Mouse (Mus musculus) myocyte (in vitro differentiated cells): ENCODE measurements around the gene Bnip2. TPM values are rescaled to one million over a fixed set of nuclear protein-coding genes. Genes with fewer than 3 reads are reported as not detected.
A peak's percentile ranks its signal among the peaks of the same experiment; 100 is the strongest.

Experiments
- H3K27me3 ChIP-seq: one replicate; pipeline ENCODE4 v1.6.1; 2011; ENCODE audit not compliant: control insufficient read depth, insufficient read depth, insufficient read length
- H3K36me3 ChIP-seq: one replicate; pipeline ENCODE4 v1.6.1; 2011; ENCODE audit not compliant: control insufficient read depth, insufficient read depth
- H3K4me2 ChIP-seq: one replicate; pipeline ENCODE4 v1.6.1; 2011; ENCODE audit warnings: low read depth, control low read depth
- H3K4me3 ChIP-seq: one replicate; pipeline ENCODE4 v1.5.1; 2011; ENCODE audit warnings: mild to moderate bottlenecking, control low read depth, moderate library complexity
- H3K79me2 ChIP-seq: one replicate; pipeline ENCODE4 v1.6.1; 2011; ENCODE audit not compliant: control insufficient read depth, insufficient read depth
- H3ac ChIP-seq: one replicate; pipeline ENCODE4 v1.6.1; 2011; ENCODE audit not compliant: control insufficient read depth, insufficient read length
- CEBPB ChIP-seq: IDR thresholded peaks from 2 replicates; pipeline ENCODE4 v1.6.1; 2011; ENCODE audit warnings: mild to moderate bottlenecking, moderate library complexity; ENCODE audit not compliant: poor library complexity, insufficient read depth, severe bottlenecking
- E2F4 ChIP-seq: IDR thresholded peaks from one replicate; pipeline ENCODE4 v1.6.1; 2011; ENCODE audit warnings: mild to moderate bottlenecking, control low read depth, moderate library complexity; ENCODE audit not compliant: insufficient read depth
- MAX ChIP-seq: IDR thresholded peaks from one replicate; pipeline ENCODE4 v1.6.1; 2011; ENCODE audit warnings: low read depth, mild to moderate bottlenecking, control low read depth
- MYOD1 ChIP-seq, 3 experiments: IDR thresholded peaks; one replicate each; pipeline ENCODE4 v1.6.1; 2011; ENCODE audit warnings: control low read depth in 2 of 3, low read depth in 2 of 3, mild to moderate bottlenecking in 2 of 3, moderate library complexity in 1 of 3; ENCODE audit not compliant: insufficient read length in 2 of 3, control insufficient read depth in 1 of 3
- MYOG ChIP-seq, 3 experiments: IDR thresholded peaks; one replicate each; pipeline ENCODE4 v1.6.1; 2011; ENCODE audit warnings: control low read depth in 2 of 3, low read depth in 2 of 3, mild to moderate bottlenecking in 2 of 3; ENCODE audit not compliant: insufficient read length in 2 of 3, control insufficient read depth in 1 of 3, insufficient read depth in 1 of 3
- POLR2A ChIP-seq: IDR thresholded peaks from one replicate; pipeline ENCODE4 v1.6.1; 2011; ENCODE audit warnings: low read depth, mild to moderate bottlenecking, control low read depth, moderate library complexity; ENCODE audit not compliant: insufficient read length
- POLR2AphosphoS2 ChIP-seq: IDR thresholded peaks from one replicate; pipeline ENCODE4 v1.6.1; 2011; ENCODE audit warnings: low read depth, control low read depth; ENCODE audit not compliant: insufficient read length
- REST ChIP-seq: IDR thresholded peaks from one replicate; pipeline ENCODE4 v1.6.1; 2011; ENCODE audit warnings: mild to moderate bottlenecking, control low read depth, moderate library complexity; ENCODE audit not compliant: insufficient read depth, insufficient read length
- SRF ChIP-seq: IDR thresholded peaks from one replicate; pipeline ENCODE4 v1.6.1; 2011; ENCODE audit warnings: low read depth; ENCODE audit not compliant: control insufficient read depth, insufficient read length
- TCF12 ChIP-seq: IDR thresholded peaks from one replicate; pipeline ENCODE4 v1.6.1; 2011; ENCODE audit warnings: mild to moderate bottlenecking, control low read depth; ENCODE audit not compliant: poor library complexity, insufficient read depth, severe bottlenecking
- TCF3 ChIP-seq: IDR thresholded peaks from one replicate; pipeline ENCODE4 v1.6.1; 2011; ENCODE audit warnings: low read depth, control low read depth; ENCODE audit not compliant: insufficient read length
- USF1 ChIP-seq: IDR thresholded peaks from one replicate; pipeline ENCODE4 v1.6.1; 2011; ENCODE audit warnings: low read depth, mild to moderate bottlenecking, control low read depth, moderate library complexity
- polyA plus RNA-seq: library from polyadenylated mRNA; unstranded; fragments of >200 nt; fragmentation: generic; extraction: Trizol; gene quantifications from one replicate; pipeline ENCODE4 v1.2.1, GENCODE M21; 2012; ENCODE audit warnings: missing spikeins

Bnip2 gene
- polyA plus RNA-seq, 1 experiment, result 96.8 TPM

DNA sequence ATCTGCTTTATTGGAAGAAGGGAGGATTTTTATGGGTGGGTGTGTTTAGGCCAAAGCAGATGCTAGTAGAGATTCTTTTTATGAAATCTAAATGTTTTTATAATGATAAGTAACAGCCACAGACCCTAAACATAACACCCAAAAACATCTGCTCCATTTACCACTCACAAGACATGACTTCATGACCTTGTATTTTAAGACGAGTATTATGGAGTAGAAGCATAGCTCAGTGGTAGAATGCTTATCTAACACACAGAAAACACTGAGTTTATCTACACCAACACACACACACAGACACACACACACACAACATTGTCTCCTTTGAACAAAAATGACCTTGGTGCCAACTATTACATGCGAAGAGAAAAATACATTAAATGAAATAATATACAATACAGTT, 55.6 kb downstream of the Bnip2 start:
- no peak overlapping the region for H3K4me3 ChIP-seq
- no peak overlapping the region for H3ac ChIP-seq
- no peaks in the 10 kb centered on the region for H3K36me3 ChIP-seq
- H3K79me2 ChIP-seq, result no peaks in the 10 kb centered on the region
- TF ChIP-seq TCF12, result no peak
- TF ChIP-seq POLR2AphosphoS2, result no peak
- no peak for TF ChIP-seq SRF
- TF ChIP-seq USF1, result no peak
- no peak for TF ChIP-seq TCF3
- TF ChIP-seq MYOD1 (IDR thresholded peaks at IDR 0.05; ENCODE audit: control insufficient read depth in 1 of 3, insufficient read length in 2 of 3, low read depth in 2 of 3), result no peak
- no peak for TF ChIP-seq POLR2A
- TF ChIP-seq REST, result no peak
- TF ChIP-seq CEBPB, result no peak
- no peak for TF ChIP-seq MYOG (IDR thresholded peaks at IDR 0.05; ENCODE audit: control insufficient read depth in 1 of 3, insufficient read depth in 1 of 3, insufficient read length in 2 of 3, low read depth in 2 of 3)
- TF ChIP-seq E2F4, result no peak
- TF ChIP-seq MAX, result no peak
- H3K4me2 ChIP-seq, result no peak overlapping the region
- H3K27me3 ChIP-seq, result no peaks in the 10 kb centered on the region

- Histone ChIP-seq H3K79me2 (no peaks in the 10 kb centered on the region), H3K4me3 (no peak overlapping the region), H3ac (no peak overlapping the region), H3K4me2 (no peak overlapping the region), H3K27me3 (no peaks in the 10 kb centered on the region), H3K36me3 (no peaks in the 10 kb centered on the region)
- TF ChIP-seq TCF3 (no peak), MYOD1 (IDR thresholded peaks at IDR 0.05; ENCODE audit: control insufficient read depth in 1 of 3, insufficient read length in 2 of 3, low read depth in 2 of 3) (peak in 1 of 3 experiments; percentile 14)
These were observed 57.0 kb downstream of the Bnip2 start for GRCm38 (mm10) chr9:70046255-70046654.

DNA sequence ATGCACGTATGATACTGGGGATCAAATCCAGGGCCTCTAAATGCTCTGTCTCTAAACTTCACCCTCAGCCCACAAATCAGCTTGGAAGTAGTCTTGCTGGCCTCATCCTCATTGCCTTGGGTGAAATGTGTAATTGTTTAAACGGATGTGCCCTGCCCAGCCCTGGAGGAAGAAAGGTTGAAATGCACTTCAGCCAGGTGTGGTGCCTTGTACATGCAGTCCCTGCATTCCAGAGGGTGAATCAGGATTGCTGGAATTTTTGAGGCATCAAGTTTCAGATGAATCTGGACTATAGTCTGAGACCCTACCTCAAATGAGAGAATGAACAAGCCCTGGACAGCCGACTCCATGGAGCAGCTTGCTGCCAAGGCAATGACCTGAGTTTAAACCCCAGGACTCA, 58.6 kb downstream of the Bnip2 start:
- Histone ChIP-seq H3K36me3 (no peaks in the 10 kb centered on the region), H3K4me3 (no peak overlapping the region), H3K79me2 (no peaks in the 10 kb centered on the region), H3K4me2 (peak overlapping the region; percentile 79), H3K27me3 (no peaks in the 10 kb centered on the region), H3ac (no peak overlapping the region)
- TF ChIP-seq POLR2A (no peak), TCF3 (no peak), CEBPB (no peak), SRF (no peak), MAX (no peak), TCF12 (no peak), MYOG (IDR thresholded peaks at IDR 0.05; ENCODE audit: control insufficient read depth in 1 of 3, insufficient read depth in 1 of 3, insufficient read length in 2 of 3, low read depth in 2 of 3) (no peak), REST (no peak), POLR2AphosphoS2 (no peak), MYOD1 (IDR thresholded peaks at IDR 0.05; ENCODE audit: control insufficient read depth in 1 of 3, insufficient read length in 2 of 3, low read depth in 2 of 3) (no peak)

- no peak overlapping the region for H3ac ChIP-seq
- no peak for TF ChIP-seq MYOD1 (IDR thresholded peaks at IDR 0.05; ENCODE audit: control insufficient read depth in 1 of 3, insufficient read length in 2 of 3, low read depth in 2 of 3)
- no peak for TF ChIP-seq MYOG (IDR thresholded peaks at IDR 0.05; ENCODE audit: control insufficient read depth in 1 of 3, insufficient read depth in 1 of 3, insufficient read length in 2 of 3, low read depth in 2 of 3)
- TF ChIP-seq TCF12, result no peak
- no peak for TF ChIP-seq POLR2A
- no peak for TF ChIP-seq E2F4
- no peak for TF ChIP-seq CEBPB
- no peaks in the 10 kb centered on the region for H3K27me3 ChIP-seq
- H3K4me2 ChIP-seq, result peak overlapping the region; percentile 79
- no peaks in the 10 kb centered on the region for H3K36me3 ChIP-seq
- H3K79me2 ChIP-seq, result no peaks in the 10 kb centered on the region
- H3K4me3 ChIP-seq, result no peak overlapping the region
These were observed 59.0 kb downstream of the Bnip2 start for GRCm38 (mm10) chr9:70048280-70048679.

DNA sequence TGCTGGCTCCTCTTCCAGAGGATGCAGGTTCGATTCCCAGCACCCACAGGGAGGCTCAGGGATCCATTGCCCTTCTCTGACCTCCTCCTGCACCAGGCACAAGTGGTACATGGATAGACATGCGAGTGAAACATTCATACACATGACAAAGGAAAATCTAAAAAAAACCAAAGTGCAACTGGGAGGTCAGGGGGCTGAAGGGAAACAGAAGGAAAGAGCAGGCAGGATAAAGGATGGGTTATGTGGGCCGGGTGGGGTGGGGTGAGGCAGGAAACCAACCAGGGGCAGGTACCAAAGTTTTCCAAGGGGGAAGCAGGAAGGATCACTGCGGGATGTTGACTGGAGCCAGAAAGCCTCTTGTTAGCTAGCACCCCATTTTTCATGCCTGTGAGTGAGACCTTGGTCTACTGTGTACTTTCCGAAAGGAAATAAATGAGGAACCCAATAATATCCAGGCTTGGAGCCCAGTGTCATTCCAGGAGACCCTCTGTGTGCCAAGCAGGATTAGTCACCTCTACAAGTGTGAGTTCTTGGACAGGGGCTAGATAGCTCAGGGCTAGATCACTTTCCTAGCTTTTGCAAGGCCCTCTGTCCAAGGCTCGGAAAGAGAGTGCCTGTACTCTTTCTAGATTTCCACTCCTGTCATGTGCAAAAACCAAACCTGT, 59.6 kb downstream of the Bnip2 start:
- TF ChIP-seq MAX, result no peak
- peak in 2 of 3 experiments; percentile 12 to 42 for TF ChIP-seq MYOG (IDR thresholded peaks at IDR 0.05; ENCODE audit: control insufficient read depth in 1 of 3, insufficient read depth in 1 of 3, insufficient read length in 2 of 3, low read depth in 2 of 3)
- TF ChIP-seq TCF3, result no peak
- peak overlapping the region; percentile 79 for H3K4me2 ChIP-seq
- H3ac ChIP-seq, result no peak overlapping the region
- H3K27me3 ChIP-seq, result no peaks in the 10 kb centered on the region
- no peaks in the 10 kb centered on the region for H3K79me2 ChIP-seq
- H3K36me3 ChIP-seq, result no peaks in the 10 kb centered on the region
- no peak overlapping the region for H3K4me3 ChIP-seq
